Mouse (Mus musculus) lung, postnatal 0 days (tissue): ENCODE measurements around the gene Tmem59l.

Source experiments
- CTCF ChIP-seq: IDR thresholded peaks from 2 replicates; pipeline ENCODE4 v1.5.1; 2016; ENCODE audit warnings: antibody characterized with exemption, mild to moderate bottlenecking
- EP300 ChIP-seq: IDR thresholded peaks from 2 replicates; pipeline ENCODE4 v1.6.1; 2016; ENCODE audit warnings: antibody characterized with exemption, mild to moderate bottlenecking, control low read depth

- TF ChIP-seq CTCF, result no peak
- TF ChIP-seq EP300, result no peak
These were observed 42.1 kb upstream of the Tmem59l start for GRCm38 (mm10) chr8:70529299-70529698.
